Mouse (Mus musculus): Measurements from ENCODE around the gene Pde8a. TPM values are rescaled to one million over a fixed set of nuclear protein-coding genes. Genes with fewer than 3 reads are reported as not detected.

Pde8a gene
- polyA plus RNA-seq, 1 experiment, result 3.5 TPM

- H3K4me1 ChIP-seq (ENCODE audit: control insufficient read depth, insufficient read depth, insufficient read length, low read length), result no peaks in the 10 kb centered on the region; the same call in 1 of the 2 replicates
- TF ChIP-seq CTCF (IDR thresholded peaks at IDR 0.05; ENCODE audit: extremely low read depth, insufficient read length, insufficient replicate concordance, low read depth, low read length) (no peak), POLR2A (IDR thresholded peaks at IDR 0.05; ENCODE audit: low read depth, low read length) (no peak)
- no peak overlapping the region for H3K27ac ChIP-seq (ENCODE audit: insufficient read depth, low read depth, low read length)
- H3K4me3 ChIP-seq (ENCODE audit: low read depth, low read length), result no peak overlapping the region
- H3K27me3 ChIP-seq (ENCODE audit: control insufficient read depth, insufficient read depth, low read length), result no peaks in the 10 kb centered on the region
- H3K36me3 ChIP-seq (ENCODE audit: control insufficient read depth, insufficient read depth, low read length), result no peaks in the 10 kb centered on the region
- WGBS, result 72% methylated on average over 7 of the region's 7 CpGs
Observed at GRCm38 (mm10) chr7:81261548-81261947, 48.2 kb downstream of the Pde8a start.

GRCm38 (mm10) chr7:81272908-81273307, 59.5 kb downstream of the Pde8a start:
- Histone ChIP-seq H3K4me1 (ENCODE audit: control insufficient read depth, insufficient read depth, insufficient read length, low read length) (no peaks in the 10 kb centered on the region), H3K36me3 (ENCODE audit: control insufficient read depth, insufficient read depth, low read length) (no peaks in the 10 kb centered on the region), H3K4me3 (ENCODE audit: low read depth, low read length) (no peak overlapping the region), H3K27me3 (ENCODE audit: control insufficient read depth, insufficient read depth, low read length) (no peaks in the 10 kb centered on the region), H3K27ac (ENCODE audit: insufficient read depth, low read depth, low read length) (no peak overlapping the region)
- 60% methylated on average over 3 of the region's 3 CpGs for WGBS
- TF ChIP-seq CTCF (IDR thresholded peaks at IDR 0.05; ENCODE audit: extremely low read depth, insufficient read length, insufficient replicate concordance, low read depth, low read length) (no peak), POLR2A (IDR thresholded peaks at IDR 0.05; ENCODE audit: low read depth, low read length) (no peak)

- TF ChIP-seq CTCF (IDR thresholded peaks at IDR 0.05; ENCODE audit: extremely low read depth, insufficient read length, insufficient replicate concordance, low read depth, low read length), result no peak
Observed at GRCm38 (mm10) chr7:81278966-81279365, 65.6 kb downstream of the Pde8a start.

GRCm38 (mm10) chr7:81281240-81281639, 67.8 kb downstream of the Pde8a start:
- no peak overlapping the region for H3K4me3 ChIP-seq (ENCODE audit: low read depth, low read length)
- H3K36me3 ChIP-seq (ENCODE audit: control insufficient read depth, insufficient read depth, low read length), result no peaks in the 10 kb centered on the region
- H3K27ac ChIP-seq (ENCODE audit: insufficient read depth, low read depth, low read length), result no peak overlapping the region
- TF ChIP-seq POLR2A (IDR thresholded peaks at IDR 0.05; ENCODE audit: low read depth, low read length), result no peak
- TF ChIP-seq CTCF (IDR thresholded peaks at IDR 0.05; ENCODE audit: extremely low read depth, insufficient read length, insufficient replicate concordance, low read depth, low read length), result no peak
- WGBS, result 81% methylated on average over 1 of the region's 1 CpGs
- no peaks in the 10 kb centered on the region for H3K4me1 ChIP-seq (ENCODE audit: control insufficient read depth, insufficient read depth, insufficient read length, low read length)
- no peaks in the 10 kb centered on the region for H3K27me3 ChIP-seq (ENCODE audit: control insufficient read depth, insufficient read depth, low read length)

More at GRCm38 (mm10) chr7:81278966-81279365, 65.6 kb downstream of the Pde8a start:
- Histone ChIP-seq H3K4me3 (ENCODE audit: low read depth, low read length) (no peak overlapping the region), H3K27ac (ENCODE audit: insufficient read depth, low read depth, low read length) (no peak overlapping the region), H3K27me3 (ENCODE audit: control insufficient read depth, insufficient read depth, low read length) (no peaks in the 10 kb centered on the region), H3K36me3 (ENCODE audit: control insufficient read depth, insufficient read depth, low read length) (no peaks in the 10 kb centered on the region), H3K4me1 (ENCODE audit: control insufficient read depth, insufficient read depth, insufficient read length, low read length) (no peaks in the 10 kb centered on the region)
- WGBS, result 49% methylated on average over 6 of the region's 6 CpGs

GRCm38 (mm10) chr7:81286456-81286855, 73.1 kb downstream of the Pde8a start:
- no peaks in the 10 kb centered on the region for H3K36me3 ChIP-seq (ENCODE audit: control insufficient read depth, insufficient read depth, low read length)
- TF ChIP-seq POLR2A (IDR thresholded peaks at IDR 0.05; ENCODE audit: low read depth, low read length), result no peak
- no peak for TF ChIP-seq CTCF (IDR thresholded peaks at IDR 0.05; ENCODE audit: extremely low read depth, insufficient read length, insufficient replicate concordance, low read depth, low read length)
- 65% methylated on average over 7 of the region's 7 CpGs for WGBS
- H3K27me3 ChIP-seq (ENCODE audit: control insufficient read depth, insufficient read depth, low read length), result no peaks in the 10 kb centered on the region
- H3K4me3 ChIP-seq (ENCODE audit: low read depth, low read length), result no peak overlapping the region
- H3K27ac ChIP-seq (ENCODE audit: insufficient read depth, low read depth, low read length), result no peak overlapping the region
- H3K4me1 ChIP-seq (ENCODE audit: control insufficient read depth, insufficient read depth, insufficient read length, low read length), result no peaks in the 10 kb centered on the region

GRCm38 (mm10) chr7:81286946-81287345, 73.5 kb downstream of the Pde8a start:
- Histone ChIP-seq H3K4me3 (ENCODE audit: low read depth, low read length) (no peak overlapping the region), H3K27ac (ENCODE audit: insufficient read depth, low read depth, low read length) (no peak overlapping the region), H3K36me3 (ENCODE audit: control insufficient read depth, insufficient read depth, low read length) (no peaks in the 10 kb centered on the region), H3K27me3 (ENCODE audit: control insufficient read depth, insufficient read depth, low read length) (no peaks in the 10 kb centered on the region), H3K4me1 (ENCODE audit: control insufficient read depth, insufficient read depth, insufficient read length, low read length) (no peaks in the 10 kb centered on the region)
- 56% methylated on average over 8 of the region's 8 CpGs for WGBS
- TF ChIP-seq POLR2A (IDR thresholded peaks at IDR 0.05; ENCODE audit: low read depth, low read length) (no peak), CTCF (IDR thresholded peaks at IDR 0.05; ENCODE audit: extremely low read depth, insufficient read length, insufficient replicate concordance, low read depth, low read length) (no peak)

GRCm38 (mm10) chr7:81295169-81295568, 81.8 kb downstream of the Pde8a start:
- 85% methylated on average over 2 of the region's 2 CpGs for WGBS
- TF ChIP-seq CTCF (IDR thresholded peaks at IDR 0.05; ENCODE audit: extremely low read depth, insufficient read length, insufficient replicate concordance, low read depth, low read length) (no peak), POLR2A (IDR thresholded peaks at IDR 0.05; ENCODE audit: low read depth, low read length) (no peak)
- Histone ChIP-seq H3K27ac (ENCODE audit: insufficient read depth, low read depth, low read length) (no peak overlapping the region), H3K27me3 (ENCODE audit: control insufficient read depth, insufficient read depth, low read length) (no peaks in the 10 kb centered on the region), H3K4me3 (ENCODE audit: low read depth, low read length) (no peak overlapping the region), H3K36me3 (ENCODE audit: control insufficient read depth, insufficient read depth, low read length) (no peaks in the 10 kb centered on the region), H3K4me1 (ENCODE audit: control insufficient read depth, insufficient read depth, insufficient read length, low read length) (no peaks in the 10 kb centered on the region)

- 49% methylated on average over 6 of the region's 6 CpGs for WGBS
- no peaks in the 10 kb centered on the region for H3K36me3 ChIP-seq (ENCODE audit: control insufficient read depth, insufficient read depth, low read length)
- TF ChIP-seq POLR2A (IDR thresholded peaks at IDR 0.05; ENCODE audit: low read depth, low read length) (no peak), CTCF (IDR thresholded peaks at IDR 0.05; ENCODE audit: extremely low read depth, insufficient read length, insufficient replicate concordance, low read depth, low read length) (no peak)
- H3K27ac ChIP-seq (ENCODE audit: insufficient read depth, low read depth, low read length), result no peak overlapping the region
- H3K27me3 ChIP-seq (ENCODE audit: control insufficient read depth, insufficient read depth, low read length), result no peaks in the 10 kb centered on the region
- no peaks in the 10 kb centered on the region for H3K4me1 ChIP-seq (ENCODE audit: control insufficient read depth, insufficient read depth, insufficient read length, low read length)
- H3K4me3 ChIP-seq (ENCODE audit: low read depth, low read length), result no peak overlapping the region
Observed at GRCm38 (mm10) chr7:81298206-81298605, 84.8 kb downstream of the Pde8a start.
